Mouse (Mus musculus) neural tube, embryonic 14.5 days (tissue): ENCODE measurements around the gene Mapk10. TPM values are rescaled to one million over a fixed set of nuclear protein-coding genes. Genes with fewer than 3 reads are reported as not detected.

ENCODE experiments used
- ATAC-seq: fragments of 200-750 bp; cut with Nextera tagmentation; 2 replicates; pipeline ENCODE4 v1.8.0; 2017; ENCODE audit warnings: low read depth, mild to moderate bottlenecking, moderate TSS enrichment, moderate library complexity
- H3K27ac ChIP-seq: fragments of 300-500 bp; sonication (generic); 2 replicates; pipeline ENCODE4 v1.5.1; 2014; ENCODE audit warnings: low read depth, mild to moderate bottlenecking, control low read depth, low read length, moderate library complexity, mixed read lengths
- H3K27me3 ChIP-seq: fragments of 300-500 bp; sonication (generic); 2 replicates; pipeline ENCODE4 v1.6.1; 2014; ENCODE audit warnings: low read length; ENCODE audit not compliant: control insufficient read depth, insufficient read depth
- H3K36me3 ChIP-seq: fragments of 300-500 bp; sonication (generic); 2 replicates; pipeline ENCODE4 v1.6.1; 2014; ENCODE audit warnings: low read length, mixed read lengths; ENCODE audit not compliant: control insufficient read depth, insufficient read depth
- H3K4me1 ChIP-seq: fragments of 300-500 bp; sonication (generic); 2 replicates; pipeline ENCODE4 v1.6.1; 2014; ENCODE audit warnings: low read length; ENCODE audit not compliant: control insufficient read depth, insufficient read depth
- H3K4me2 ChIP-seq: fragments of 300-500 bp; sonication (generic); 2 replicates; pipeline ENCODE4 v1.6.1; 2014; ENCODE audit warnings: mild to moderate bottlenecking, low read depth, low read length, control low read depth
- H3K4me3 ChIP-seq: fragments of 300-500 bp; sonication (generic); 2 replicates; pipeline ENCODE4 v1.5.1; 2014; ENCODE audit warnings: low read depth, low read length, control low read depth, mixed read lengths
- H3K9ac ChIP-seq: fragments of 300-500 bp; sonication (generic); replicated peaks from 2 replicates; pipeline ENCODE4 v1.6.1; 2014; ENCODE audit warnings: low read depth, mild to moderate bottlenecking, control low read depth, low read length, mixed read lengths
- H3K9me3 ChIP-seq: fragments of 300-500 bp; sonication (generic); 2 replicates; pipeline ENCODE4 v1.6.1; 2016; ENCODE audit warnings: low read length; ENCODE audit not compliant: control insufficient read depth
- WGBS: fragments of 180-500 bp; shearing (Covaris S2); extraction: QIAGEN DNeasy Blood & Tissue Kit; methylation state at CpG from one replicate; pipeline ENCODE4 v1.1.7; 2014; 5-methylcytosine and 5-hydroxymethylcytosine counted together
- polyA plus RNA-seq: library from polyadenylated mRNA; unstranded; fragments of >200 nt; fragmentation: Nextera tagmentation; extraction: Ambion mirVana; gene quantifications from 2 replicates; pipeline ENCODE4 v1.2.1, GENCODE M21; 2014

Gene Mapk10
- polyA plus RNA-seq: 106 and 115 TPM in 2 replicates

- H3K9me3 ChIP-seq: no peaks in the 10 kb centered on the region
- peak within 1 kb of the TSS; percentile 56 for H3K4me3 ChIP-seq
- peak within 1 kb of the TSS; percentile 70 for H3K4me2 ChIP-seq
- WGBS: 7% methylated on average over 16 of the region's 16 CpGs
- peak within 1 kb of the TSS; percentile 78 for H3K9ac ChIP-seq
- ATAC-seq: peak; percentile 99
- no peaks in the 10 kb centered on the region for H3K36me3 ChIP-seq
- peaks cover 20% of the 10 kb centered on the region for H3K4me1 ChIP-seq
- peak within 1 kb of the TSS; percentile 89 for H3K27ac ChIP-seq
- H3K27me3 ChIP-seq: no peaks in the 10 kb centered on the region
Measured at GRCm38 (mm10) chr5:103211101-103211848, at the start of gene Mapk10. TSS of gene Mapk10 (minus strand) at chr5:103211334.

- Histone ChIP-seq H3K4me2 (no peak overlapping the region), H3K36me3 (no peaks in the 10 kb centered on the region), H3K27me3 (no peaks in the 10 kb centered on the region), H3K9ac (no peak overlapping the region), H3K4me3 (no peak overlapping the region), H3K9me3 (no peaks in the 10 kb centered on the region), H3K4me1 (no peaks in the 10 kb centered on the region), H3K27ac (no peak overlapping the region)
- WGBS: 93% methylated on average over 5 of the region's 5 CpGs
- ATAC-seq: no peak
Measured at GRCm38 (mm10) chr5:103256144-103256543, 45.0 kb upstream of the Mapk10 start.

- H3K4me2 ChIP-seq: no peak overlapping the region
- H3K9ac ChIP-seq: no peak overlapping the region
- no peaks in the 10 kb centered on the region for H3K27me3 ChIP-seq
- no peak overlapping the region for H3K4me3 ChIP-seq
- 82% methylated on average over 1 of the region's 1 CpGs for WGBS
- no peaks in the 10 kb centered on the region for H3K4me1 ChIP-seq
- ATAC-seq: no peak
- no peak overlapping the region for H3K27ac ChIP-seq
- no peaks in the 10 kb centered on the region for H3K36me3 ChIP-seq
- H3K9me3 ChIP-seq: no peaks in the 10 kb centered on the region
Measured at GRCm38 (mm10) chr5:103242430-103242829, 31.3 kb upstream of the Mapk10 start.

GRCm38 (mm10) chr5:103231822-103232221 is 20.7 kb upstream of the Mapk10 start:
- WGBS: 83% methylated on average over 4 of the region's 4 CpGs
- no peaks in the 10 kb centered on the region for H3K4me1 ChIP-seq
- H3K27me3 ChIP-seq: no peaks in the 10 kb centered on the region
- no peak overlapping the region for H3K4me3 ChIP-seq
- H3K4me2 ChIP-seq: no peak overlapping the region
- H3K27ac ChIP-seq: no peak overlapping the region
- H3K9me3 ChIP-seq: no peaks in the 10 kb centered on the region
- no peaks in the 10 kb centered on the region for H3K36me3 ChIP-seq
- no peak overlapping the region for H3K9ac ChIP-seq
- ATAC-seq: no peak

- no peak overlapping the region for H3K9ac ChIP-seq
- no peak overlapping the region for H3K4me3 ChIP-seq
- H3K9me3 ChIP-seq: no peaks in the 10 kb centered on the region
- no peaks in the 10 kb centered on the region for H3K36me3 ChIP-seq
- ATAC-seq: no peak
- no peak overlapping the region for H3K27ac ChIP-seq
- H3K4me2 ChIP-seq: no peak overlapping the region
- no peaks in the 10 kb centered on the region for H3K27me3 ChIP-seq
- 94% methylated on average over 5 of the region's 5 CpGs for WGBS
- no peaks in the 10 kb centered on the region for H3K4me1 ChIP-seq
Measured at GRCm38 (mm10) chr5:103230334-103230733, 19.2 kb upstream of the Mapk10 start.

DNA sequence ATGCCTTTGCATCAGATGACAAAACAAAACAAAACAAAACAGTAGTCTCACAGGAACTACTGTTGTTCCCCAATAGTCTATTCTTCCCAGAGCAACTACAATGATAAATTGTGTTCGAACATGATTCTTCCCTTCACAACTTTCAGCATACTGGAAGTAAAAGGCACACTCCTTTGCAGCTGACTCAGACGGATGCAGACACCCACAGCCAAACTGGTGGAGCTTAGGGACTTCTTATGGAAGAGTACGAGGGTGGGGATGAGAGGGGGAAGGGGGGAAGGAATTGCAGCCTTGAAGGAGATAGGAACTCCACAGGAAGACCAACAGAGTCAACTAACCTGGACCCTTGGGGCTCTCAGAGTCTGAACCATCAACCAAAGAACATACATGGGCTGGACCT is 18.2 kb upstream of the Mapk10 start:
- Histone ChIP-seq H3K4me2 (no peak overlapping the region), H3K9me3 (no peaks in the 10 kb centered on the region), H3K27me3 (no peaks in the 10 kb centered on the region), H3K27ac (no peak overlapping the region), H3K4me1 (no peaks in the 10 kb centered on the region), H3K9ac (no peak overlapping the region), H3K4me3 (no peak overlapping the region), H3K36me3 (no peaks in the 10 kb centered on the region)
- WGBS: 64% methylated on average over 3 of the region's 3 CpGs
- no peak for ATAC-seq

- H3K36me3 ChIP-seq: no peaks in the 10 kb centered on the region
- H3K9ac ChIP-seq: no peak overlapping the region
- no peaks in the 10 kb centered on the region for H3K9me3 ChIP-seq
- WGBS: 62% methylated on average over 2 of the region's 2 CpGs
- ATAC-seq: no peak
- H3K4me2 ChIP-seq: no peak overlapping the region
- H3K27ac ChIP-seq: no peak overlapping the region
- H3K4me3 ChIP-seq: no peak overlapping the region
- no peaks in the 10 kb centered on the region for H3K4me1 ChIP-seq
- H3K27me3 ChIP-seq: no peaks in the 10 kb centered on the region
Measured at GRCm38 (mm10) chr5:103221997-103222396, 10.9 kb upstream of the Mapk10 start.

GRCm38 (mm10) chr5:103210644-103211043 is 490 bp downstream of the Mapk10 start:
- Histone ChIP-seq H3K9me3 (no peaks in the 10 kb centered on the region), H3K36me3 (no peaks in the 10 kb centered on the region), H3K27ac (peak overlapping the region; percentile 89), H3K4me1 (peaks cover 20% of the 10 kb centered on the region), H3K27me3 (no peaks in the 10 kb centered on the region), H3K4me3 (peak overlapping the region; percentile 56), H3K4me2 (peak overlapping the region; percentile 70), H3K9ac (peak overlapping the region; percentile 78)
- peak; percentile 36 for ATAC-seq
- 13% methylated on average over 6 of the region's 6 CpGs for WGBS

DNA sequence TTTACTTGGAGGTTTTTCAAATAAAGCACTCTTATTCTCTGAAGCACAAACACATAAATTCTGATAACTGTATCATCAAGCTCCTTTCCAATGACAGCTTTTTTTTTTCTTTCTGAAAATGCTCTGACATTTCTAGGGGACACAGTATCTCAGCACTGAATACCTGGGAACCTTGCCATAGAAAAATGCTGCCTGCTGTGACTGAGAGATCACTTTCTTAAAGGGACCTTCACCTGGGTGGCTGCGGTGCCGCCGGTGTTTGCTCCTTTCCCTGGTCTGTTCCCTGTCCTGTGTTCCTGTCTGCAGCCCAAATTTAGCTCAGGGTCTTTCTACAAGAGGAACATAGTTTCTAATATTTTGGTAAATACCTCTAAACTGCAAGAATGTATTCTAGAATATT is 1.1 kb downstream of the Mapk10 start:
- H3K27me3 ChIP-seq: no peaks in the 10 kb centered on the region
- no peak for ATAC-seq

More for the DNA sequence above, 1.1 kb downstream of the Mapk10 start:
- Histone ChIP-seq H3K4me3 (peak overlapping the region; percentile 56), H3K9me3 (no peaks in the 10 kb centered on the region), H3K27ac (no peak overlapping the region; the same call in 1 of the 2 replicates), H3K36me3 (0 out of 2 replicates have a peak, but pooled peaks cover under 1% of the 10 kb centered on the region), H3K9ac (peak overlapping the region; percentile 78; the same call in 1 of the 2 replicates), H3K4me2 (peak overlapping the region; percentile 70), H3K4me1 (peaks cover 20% of the 10 kb centered on the region)
- WGBS: 25% methylated on average over 3 of the region's 3 CpGs
